Mouse (Mus musculus): ENCODE measurements around the gene Vim. TPM values are rescaled to one million over a fixed set of nuclear protein-coding genes. Genes with fewer than 3 reads are reported as not detected.

Gene Vim
- polyA plus RNA-seq, 1 experiment: 629 TPM

DNA sequence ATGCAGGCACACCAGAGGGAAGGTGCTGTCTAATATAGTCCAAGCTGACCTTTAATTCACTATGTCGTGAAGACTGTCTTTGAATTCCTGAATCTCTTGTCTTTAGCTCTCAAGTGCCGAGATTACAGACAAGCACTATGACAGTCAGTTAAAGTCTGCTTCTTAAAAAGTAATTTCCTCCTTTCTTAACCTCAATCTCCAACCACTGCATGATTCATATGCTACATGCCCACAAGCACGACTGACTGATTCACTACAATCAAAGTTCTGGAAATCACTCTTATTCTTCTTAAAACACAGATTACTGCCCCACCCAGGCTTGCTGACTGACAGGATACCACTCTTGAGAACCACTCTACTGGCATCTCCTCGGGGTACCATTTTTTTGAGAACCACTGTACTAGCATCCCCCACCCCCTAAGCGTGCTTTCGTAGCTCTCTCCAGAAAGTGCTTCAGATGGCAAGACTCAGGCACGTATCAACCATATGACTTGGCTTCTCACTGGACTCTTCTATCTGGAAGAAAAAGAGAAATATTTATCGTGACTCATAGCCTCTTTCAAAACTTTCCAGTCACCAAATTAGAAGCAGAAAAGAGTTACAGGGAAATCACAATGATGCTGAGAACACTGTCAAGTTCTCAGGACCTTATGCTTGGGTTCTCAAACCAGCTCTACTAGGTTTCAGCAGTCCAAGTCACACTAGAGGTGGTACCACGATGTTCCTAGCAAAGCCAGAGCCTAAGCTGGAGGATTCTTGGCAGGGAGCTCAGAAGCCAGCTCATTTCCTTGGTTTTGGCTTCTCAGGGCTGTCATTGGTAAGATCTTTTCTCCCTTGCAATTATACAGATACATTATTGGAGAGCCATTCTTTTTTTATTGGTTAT is 16.3 kb upstream of the Vim start:
- TF ChIP-seq GATA1 (IDR thresholded peaks at IDR 0.05; ENCODE audit: low read length): no peak

DNA sequence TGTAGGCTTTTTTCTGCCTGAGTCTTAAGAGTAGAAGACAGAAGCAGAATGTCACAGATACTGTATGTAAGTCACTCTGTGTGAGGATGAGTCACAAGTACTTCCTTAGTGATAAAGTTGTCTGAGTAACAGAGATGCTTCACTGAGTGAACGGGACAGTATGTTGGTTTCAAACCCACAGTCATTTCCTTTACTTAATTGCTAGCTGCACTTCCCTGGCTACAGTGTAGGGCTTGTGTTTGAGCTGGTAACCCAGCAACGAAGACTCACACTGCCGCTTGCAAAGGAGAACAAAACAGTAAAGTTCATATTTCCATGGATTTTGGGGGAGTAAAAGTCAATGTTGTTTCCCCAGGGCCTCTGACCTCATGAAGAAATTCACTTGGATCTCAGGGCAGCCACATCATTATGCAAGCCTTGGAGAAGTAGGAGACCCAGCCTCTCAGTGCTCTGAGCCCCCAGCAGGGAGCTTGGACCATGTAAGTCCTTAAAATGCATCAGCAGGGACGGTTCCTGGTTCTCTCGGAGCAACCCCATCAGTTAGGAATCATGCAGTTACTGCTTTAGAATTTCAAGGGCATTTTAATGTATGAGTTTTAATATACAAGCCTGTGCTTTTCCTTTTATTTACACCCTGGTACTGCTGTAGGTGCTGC is 15.0 kb upstream of the Vim start:
- TF ChIP-seq GATA1 (IDR thresholded peaks at IDR 0.05; ENCODE audit: low read length): no peak

DNA sequence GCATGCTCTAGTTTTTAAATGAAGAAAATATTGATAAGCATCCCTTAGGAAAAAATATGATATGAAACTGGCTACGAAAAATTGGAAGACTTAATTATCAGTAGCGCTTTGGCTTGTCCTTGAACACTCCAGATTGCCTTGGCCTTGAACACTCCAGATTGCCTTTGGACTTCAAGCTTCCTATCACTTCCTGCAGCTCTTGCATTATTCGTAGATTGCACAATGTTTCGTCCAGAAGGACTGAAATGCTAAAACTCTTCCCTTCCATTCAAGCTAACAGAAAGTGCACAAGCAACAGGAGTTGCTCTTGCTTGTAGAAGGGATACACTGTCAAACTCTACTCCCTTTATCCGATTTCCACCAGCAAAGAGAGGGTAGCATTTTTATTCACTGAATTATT is 14.4 kb upstream of the Vim start:
- TF ChIP-seq GATA1 (IDR thresholded peaks at IDR 0.05; ENCODE audit: low read length): no peak

DNA sequence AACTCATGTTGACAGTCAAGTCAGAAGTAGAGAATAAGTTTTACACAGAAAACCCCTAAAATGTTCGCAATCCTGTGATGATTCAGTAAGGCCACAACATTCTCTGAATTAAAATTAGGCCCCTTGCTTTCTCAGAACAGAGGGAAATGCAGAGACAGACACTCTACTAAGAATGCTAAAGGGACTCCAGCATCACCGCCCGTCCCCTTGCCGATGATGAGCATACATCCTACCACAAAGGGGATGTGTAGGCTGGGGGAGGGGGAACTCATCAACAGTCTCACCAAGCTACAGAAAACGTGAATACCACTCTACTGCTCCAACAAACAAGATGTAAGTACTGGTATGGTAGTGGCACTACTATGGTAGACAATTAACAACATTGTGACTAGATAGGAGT is 14.0 kb upstream of the Vim start:
- no peak for TF ChIP-seq GATA1 (IDR thresholded peaks at IDR 0.05; ENCODE audit: low read length)

DNA sequence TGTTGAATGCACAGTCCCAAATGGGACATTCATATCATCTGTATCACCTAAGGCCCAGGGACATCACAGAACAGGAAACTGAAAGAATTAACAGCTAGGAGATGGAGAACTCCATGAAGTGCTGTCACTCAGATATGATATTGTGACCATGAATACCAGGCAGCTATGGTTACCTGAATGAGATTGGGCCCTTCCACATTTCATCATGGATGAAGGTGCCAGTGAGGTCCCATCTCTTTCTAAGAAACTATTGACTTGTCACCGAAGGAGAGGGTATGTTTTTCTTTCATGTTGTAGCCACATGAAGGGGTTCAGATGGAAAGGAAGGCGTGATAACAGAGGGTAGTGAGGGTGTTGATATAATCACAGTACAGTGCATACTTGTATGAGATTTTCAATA is 13.3 kb upstream of the Vim start:
- no peak for TF ChIP-seq GATA1 (IDR thresholded peaks at IDR 0.05; ENCODE audit: low read length)

DNA sequence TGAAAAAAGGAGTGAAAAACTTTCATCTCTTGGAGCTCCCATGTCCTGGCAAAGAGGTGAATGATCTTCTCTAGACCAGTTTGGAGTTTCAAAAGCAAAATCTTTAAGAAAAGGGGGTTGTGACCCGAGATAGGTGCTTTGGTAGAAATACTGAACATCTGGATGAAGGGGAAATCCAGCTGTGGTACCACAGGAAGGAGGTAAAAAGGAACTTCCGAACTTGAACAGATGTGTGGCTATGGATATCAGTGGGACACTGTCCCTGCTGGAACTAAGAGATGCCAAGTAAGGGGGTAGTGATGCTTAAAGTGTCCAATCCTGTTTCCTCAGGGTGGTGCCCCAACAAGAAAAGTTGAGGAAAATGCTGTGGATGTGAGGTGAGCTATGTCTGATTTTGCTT is 3.6 kb upstream of the Vim start:
- no peak for TF ChIP-seq GATA1 (IDR thresholded peaks at IDR 0.05; ENCODE audit: low read length)

DNA sequence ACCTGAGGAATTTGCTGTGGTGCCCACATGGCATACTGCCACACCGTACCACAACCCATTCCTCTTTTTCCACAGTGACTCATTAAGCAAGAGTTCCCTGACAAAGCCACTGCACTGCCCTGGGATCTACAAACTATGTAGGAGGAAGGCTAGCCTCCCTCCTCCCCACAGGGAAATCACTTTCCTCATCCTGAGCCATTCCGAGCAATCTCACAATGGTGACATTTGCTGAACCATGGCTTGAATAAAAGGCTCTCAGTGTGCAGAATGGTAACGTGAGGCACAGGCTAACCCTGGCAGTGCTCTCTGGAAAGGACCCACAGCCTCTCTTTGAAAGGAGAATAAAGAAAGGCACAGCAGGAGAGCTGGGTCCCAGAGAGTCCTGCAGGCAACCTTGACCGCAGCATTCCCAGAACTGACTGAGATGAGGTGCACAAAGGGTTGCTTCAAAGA is 1.6 kb upstream of the Vim start:
- TF ChIP-seq GATA1 (IDR thresholded peaks at IDR 0.05; ENCODE audit: low read length): no peak

DNA sequence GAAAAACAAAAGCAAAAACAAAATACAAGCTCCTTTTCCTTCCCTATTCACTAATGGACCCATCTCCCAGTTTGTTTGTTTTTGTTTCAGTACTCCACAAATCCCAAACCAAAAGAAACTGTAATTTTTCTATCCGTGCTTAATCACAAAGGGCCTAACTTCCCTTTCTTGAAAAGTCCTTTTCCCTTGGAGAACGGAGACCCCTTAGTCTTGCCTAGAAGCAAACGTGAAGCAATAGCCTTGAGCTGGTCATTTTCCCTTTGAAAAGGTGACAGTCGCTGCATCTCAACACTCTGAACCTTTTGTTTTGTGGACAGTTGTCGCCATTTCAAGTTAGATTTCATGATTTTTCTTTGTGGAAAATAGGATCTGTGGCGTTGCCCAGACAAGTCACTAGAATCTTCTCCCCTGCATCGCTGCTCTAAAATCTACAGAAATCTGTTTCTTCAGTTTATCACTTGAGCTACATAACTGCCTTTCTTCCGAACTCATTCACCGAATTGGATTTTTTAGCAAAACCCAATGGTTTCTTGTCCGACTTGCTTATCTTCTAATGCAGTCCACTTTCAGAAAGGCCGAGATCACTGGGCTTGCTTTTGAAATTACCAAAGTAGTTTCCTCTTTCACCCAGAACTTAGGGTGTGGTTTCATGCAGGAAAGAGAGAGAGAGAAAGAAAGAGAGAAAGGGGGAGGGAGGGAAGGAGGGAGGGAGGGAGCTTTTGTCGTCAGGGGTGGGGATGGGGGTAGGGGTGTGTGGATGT is 900 bp upstream of the Vim start:
- TF ChIP-seq GATA1 (IDR thresholded peaks at IDR 0.05; ENCODE audit: low read length): no peak

DNA sequence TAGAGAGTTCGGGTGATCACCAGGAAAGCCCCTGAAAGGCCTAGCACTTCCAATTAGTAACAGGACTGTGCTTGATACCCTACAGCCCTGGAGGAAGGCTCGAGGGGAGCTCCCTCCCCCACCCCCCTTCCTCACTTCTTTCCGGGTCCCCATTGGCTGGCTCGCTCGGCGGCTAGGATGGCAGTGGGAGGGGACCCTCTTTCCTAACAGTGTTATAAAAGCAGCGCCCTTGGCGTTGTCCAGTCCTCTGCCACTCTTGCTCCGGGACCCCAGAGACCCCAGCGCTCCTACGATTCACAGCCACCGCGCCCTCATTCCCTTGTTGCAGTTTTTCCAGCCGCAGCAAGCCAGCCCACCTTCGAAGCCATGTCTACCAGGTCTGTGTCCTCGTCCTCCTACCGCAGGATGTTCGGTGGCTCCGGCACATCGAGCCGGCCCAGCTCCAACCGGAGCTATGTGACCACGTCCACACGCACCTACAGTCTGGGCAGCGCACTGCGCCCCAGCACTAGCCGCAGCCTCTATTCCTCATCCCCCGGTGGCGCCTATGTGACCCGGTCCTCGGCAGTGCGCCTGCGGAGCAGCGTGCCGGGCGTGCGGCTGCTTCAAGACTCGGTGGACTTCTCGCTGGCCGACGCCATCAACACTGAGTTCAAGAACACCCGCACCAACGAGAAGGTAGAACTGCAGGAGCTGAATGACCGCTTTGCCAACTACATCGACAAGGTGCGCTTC is 506 bp downstream of the Vim start:
- no peak for TF ChIP-seq GATA1 (IDR thresholded peaks at IDR 0.05; ENCODE audit: low read length)

DNA sequence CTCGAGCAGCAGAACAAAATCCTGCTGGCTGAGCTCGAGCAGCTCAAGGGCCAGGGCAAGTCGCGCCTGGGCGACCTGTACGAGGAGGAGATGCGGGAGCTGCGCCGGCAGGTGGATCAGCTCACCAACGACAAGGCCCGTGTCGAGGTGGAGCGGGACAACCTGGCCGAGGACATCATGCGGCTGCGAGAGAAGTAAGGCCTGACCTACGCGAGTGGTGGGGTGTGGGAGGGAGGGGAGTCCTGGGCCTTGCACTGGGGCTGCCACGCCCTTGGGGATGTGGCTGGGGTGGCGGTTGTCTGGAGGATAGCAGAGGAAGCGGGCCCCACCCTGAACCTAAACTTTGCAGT is 1.0 kb downstream of the Vim start:
- TF ChIP-seq GATA1 (IDR thresholded peaks at IDR 0.05; ENCODE audit: low read length): no peak

DNA sequence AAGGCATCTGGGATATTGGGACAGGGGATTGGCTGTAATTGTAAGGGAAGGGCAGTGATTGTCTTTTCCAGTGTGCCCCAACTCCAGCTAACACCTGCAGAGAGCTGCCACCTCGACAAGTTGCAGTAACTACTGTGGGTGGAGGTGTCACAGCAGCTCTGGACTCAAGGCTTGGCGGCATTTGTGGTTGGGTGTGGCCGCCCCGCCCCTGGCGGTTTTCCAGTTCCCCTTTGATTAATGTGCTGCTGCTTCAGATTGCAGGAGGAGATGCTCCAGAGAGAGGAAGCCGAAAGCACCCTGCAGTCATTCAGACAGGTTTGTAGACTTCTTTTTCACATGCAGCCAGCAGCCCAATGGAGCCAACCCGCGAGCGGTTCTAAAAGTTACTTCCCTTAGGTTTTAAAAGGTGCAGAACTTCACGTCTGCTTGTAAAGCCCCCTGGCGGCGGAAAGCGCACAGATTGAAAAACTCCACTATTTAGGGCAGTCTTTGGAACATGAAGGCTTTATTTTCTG is 1.6 kb downstream of the Vim start:
- TF ChIP-seq GATA1 (IDR thresholded peaks at IDR 0.05; ENCODE audit: low read length): no peak

DNA sequence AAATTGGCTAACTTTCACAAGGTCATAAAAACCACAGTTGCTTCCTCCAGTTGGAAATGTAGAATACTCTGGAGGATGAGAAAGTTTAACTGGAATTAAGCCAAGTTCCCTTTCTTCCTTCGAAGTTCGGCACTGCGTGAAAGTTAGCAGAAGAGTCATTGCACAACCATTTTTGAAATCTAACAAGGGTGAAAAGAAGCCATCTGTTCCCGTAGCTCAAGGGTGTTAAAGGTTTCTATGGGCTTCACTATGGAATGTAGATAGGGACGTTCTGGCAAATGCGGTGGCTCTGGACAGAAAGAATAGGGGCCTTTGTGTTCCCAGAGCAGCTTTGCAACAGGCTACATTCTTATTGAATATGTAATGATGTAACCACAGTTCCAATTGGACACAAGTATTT is 2.2 kb downstream of the Vim start:
- TF ChIP-seq GATA1 (IDR thresholded peaks at IDR 0.05; ENCODE audit: low read length): no peak

DNA sequence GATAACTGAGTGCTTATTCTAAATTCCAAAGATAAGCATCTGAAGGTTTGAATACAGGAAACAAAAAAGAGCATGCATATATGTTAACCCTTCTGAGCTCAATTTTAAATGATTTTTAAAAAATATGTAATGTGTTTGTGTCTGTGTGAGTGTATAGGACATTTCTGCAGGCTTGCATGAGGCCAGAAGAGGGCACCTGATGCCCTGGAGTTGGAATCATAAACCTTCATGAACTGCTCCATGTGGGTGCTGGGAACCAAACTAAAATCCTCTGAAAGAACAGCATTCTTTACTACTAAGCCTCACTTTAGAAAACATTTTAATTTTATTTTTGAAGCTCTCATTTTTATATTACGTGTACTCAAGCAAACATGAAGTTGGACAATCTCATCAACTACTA is 3.7 kb downstream of the Vim start:
- no peak for TF ChIP-seq GATA1 (IDR thresholded peaks at IDR 0.05; ENCODE audit: low read length)

DNA sequence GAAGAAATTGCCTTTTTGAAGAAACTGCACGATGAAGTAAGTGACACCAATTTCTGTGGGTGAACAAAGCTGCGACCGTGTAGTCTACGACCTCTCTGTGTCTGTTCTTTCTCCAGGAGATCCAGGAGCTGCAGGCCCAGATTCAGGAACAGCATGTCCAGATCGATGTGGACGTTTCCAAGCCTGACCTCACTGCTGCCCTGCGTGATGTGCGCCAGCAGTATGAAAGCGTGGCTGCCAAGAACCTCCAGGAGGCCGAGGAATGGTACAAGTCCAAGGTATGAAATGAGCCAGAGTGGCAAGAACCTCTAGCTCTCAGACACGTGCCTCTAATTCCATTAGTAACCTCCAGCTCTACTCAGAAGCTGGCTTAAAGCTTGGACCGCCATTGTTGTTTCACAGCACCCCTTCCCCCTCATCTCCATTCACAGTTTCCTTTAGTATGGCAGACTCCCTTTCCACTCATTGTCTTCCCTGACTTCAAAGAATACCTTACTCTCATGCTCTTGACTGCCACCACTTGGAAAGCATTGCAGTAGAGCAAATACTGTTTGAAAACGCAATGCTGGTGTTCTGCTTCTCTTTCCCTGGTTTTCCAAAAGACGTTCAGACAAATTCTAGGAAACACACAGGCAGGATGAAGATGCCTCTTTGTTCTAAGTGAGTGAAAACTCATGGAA is 4.9 kb downstream of the Vim start:
- no peak for TF ChIP-seq GATA1 (IDR thresholded peaks at IDR 0.05; ENCODE audit: low read length)

DNA sequence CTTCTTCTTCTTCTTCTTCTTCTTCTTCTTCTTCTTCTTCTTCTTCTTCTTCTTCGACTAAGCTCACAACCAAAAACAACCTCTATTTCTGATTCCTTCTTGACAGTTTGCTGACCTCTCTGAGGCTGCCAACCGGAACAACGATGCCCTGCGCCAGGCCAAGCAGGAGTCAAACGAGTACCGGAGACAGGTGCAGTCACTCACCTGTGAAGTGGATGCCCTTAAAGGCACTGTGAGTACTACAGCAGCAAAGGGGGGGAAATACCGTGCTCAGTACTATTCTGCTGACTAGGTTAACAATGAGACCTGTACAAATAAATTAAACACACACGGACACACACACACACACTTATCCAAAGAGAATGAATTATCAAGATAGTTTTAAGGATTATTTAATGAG is 5.6 kb downstream of the Vim start:
- no peak for TF ChIP-seq GATA1 (IDR thresholded peaks at IDR 0.05; ENCODE audit: low read length)
